Mouse (Mus musculus): Measurements from ENCODE around the gene Gm20388.

The Gm20388 gene

DNA sequence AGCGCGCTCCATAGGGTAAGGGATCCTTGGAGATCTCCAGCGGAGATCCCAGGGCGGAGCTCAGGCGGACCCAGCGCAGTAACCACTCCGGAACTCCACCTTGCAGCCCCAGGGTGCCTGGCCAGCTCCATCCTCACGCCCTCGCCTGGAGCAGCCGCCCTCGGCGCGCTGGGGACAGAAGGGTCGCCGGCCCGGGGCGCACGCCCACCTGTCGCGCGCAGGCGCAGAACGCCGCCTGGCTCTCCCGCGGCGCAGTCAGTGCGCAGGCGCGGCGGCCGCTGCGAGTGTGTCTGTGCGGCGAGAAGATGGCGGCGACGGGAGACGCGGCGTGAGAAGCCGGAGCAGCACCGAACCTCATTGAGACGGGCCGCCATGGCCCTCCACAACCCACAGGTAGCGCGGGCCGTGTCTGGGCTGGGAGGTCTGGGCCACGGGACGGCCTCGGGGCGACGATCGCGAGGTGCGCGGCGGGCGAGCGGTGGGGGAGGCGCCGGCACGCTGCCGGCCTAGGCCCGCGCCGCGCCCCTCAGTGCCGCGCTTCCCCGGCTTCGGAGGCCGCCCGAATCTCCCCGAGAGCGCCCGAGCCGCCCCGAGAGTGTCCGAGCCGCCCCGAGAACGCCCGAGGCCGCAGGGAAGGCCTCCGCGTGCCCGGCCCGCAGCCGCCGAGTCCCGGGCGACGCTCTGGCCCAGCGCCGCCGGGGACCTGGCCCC is at the start of gene Gm20388:
TSS of gene Gm20388 (plus strand) at position 295 of the 711 bp plus-strand sequence.
- DNase-seq, result peak; percentile 94

DNA sequence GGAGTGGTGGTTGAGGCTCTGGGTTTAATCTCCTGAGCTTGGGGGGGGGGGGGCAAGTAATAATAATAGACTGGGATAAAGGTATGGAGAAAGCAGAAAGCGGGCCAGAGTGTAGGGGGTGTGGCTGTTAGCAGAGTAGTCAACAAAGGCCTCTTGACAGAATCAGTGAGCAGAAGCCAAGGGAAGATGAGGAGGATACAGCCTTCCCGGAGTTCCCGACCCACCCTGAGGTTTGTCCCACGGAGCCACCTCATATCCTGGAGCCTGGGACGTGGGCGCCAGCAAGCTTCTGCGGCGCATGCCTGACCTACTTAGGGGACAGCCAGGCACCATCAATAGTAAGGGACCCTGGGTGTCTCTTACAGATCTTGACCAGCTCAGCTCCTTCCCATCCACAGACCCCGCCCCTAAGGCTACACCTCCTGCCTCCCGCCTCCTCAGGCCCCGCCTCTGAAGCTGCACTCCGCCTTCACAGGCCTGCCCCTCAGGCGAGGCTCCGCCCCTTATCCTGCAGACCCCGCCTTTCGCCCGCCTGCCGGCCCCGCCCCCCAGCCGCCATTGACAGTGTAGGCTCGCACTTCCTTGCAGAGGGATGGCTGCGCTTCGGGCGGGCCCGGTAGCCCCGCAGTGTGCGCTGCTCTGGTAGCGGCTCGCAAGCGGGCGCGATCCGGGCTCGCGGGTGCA is 48.8 kb upstream of the Gm20388 start, which contains the start of gene Klhl36:
TSS of gene Klhl36 (plus strand) at position 561 of the 684 bp plus-strand sequence.
- peak; percentile 98 for DNase-seq

- no peak for DNase-seq
These were observed 48.3 kb upstream of the Gm20388 start for GRCm38 (mm10) chr8:119862390-119862734.

GRCm38 (mm10) chr8:119862749-119863148 is 47.9 kb upstream of the Gm20388 start:
- no peak for DNase-seq

- no peak for DNase-seq
These were observed 41.0 kb upstream of the Gm20388 start for GRCm38 (mm10) chr8:119869616-119870015.

GRCm38 (mm10) chr8:119873181-119873580 is 37.5 kb upstream of the Gm20388 start:
- no peak for DNase-seq

- DNase-seq, result no peak
These were observed 29.3 kb upstream of the Gm20388 start for GRCm38 (mm10) chr8:119881301-119881700.

DNA sequence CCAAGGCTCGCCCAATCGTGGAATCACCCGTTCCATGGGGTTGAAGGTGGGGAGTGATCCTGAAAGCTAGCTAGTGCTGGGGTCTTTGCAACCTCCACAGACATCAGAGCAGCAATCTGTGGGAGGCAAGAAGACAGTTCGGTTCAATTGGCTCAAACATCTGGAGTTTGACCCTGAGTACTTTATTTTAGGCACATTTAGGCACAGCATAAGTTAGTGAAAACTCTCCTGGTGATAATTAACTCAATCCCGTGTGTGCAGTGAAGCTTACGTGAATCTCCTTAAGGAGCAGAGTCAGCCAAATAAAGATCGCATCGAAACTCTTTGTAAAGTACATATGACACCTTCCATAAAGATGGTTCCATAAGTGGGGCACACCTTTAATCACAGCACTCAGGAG is 28.7 kb upstream of the Gm20388 start:
- DNase-seq, result no peak

DNA sequence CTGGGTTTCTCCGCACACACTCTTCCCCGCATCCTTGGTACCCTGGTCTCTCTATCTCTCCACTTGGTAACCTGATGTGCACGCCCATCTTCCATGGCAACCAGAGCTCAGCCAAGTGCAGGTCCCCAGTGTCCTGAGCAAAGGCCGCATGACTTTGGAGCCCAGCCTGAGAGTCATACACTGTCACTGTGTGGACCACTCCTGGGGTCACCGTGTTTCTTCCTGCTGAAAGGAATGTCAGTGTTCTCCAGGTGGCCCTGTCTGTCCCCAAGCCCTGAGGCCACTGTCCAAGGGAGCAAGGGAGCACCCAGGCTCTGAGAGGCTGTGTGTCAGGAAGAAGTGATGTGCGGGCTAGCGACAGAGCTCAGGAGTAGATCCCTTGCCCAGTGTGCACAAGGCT is 27.4 kb upstream of the Gm20388 start:
- no peak for DNase-seq

- peak; percentile 17 for DNase-seq
These were observed 25.0 kb upstream of the Gm20388 start for GRCm38 (mm10) chr8:119885612-119886011.

DNA sequence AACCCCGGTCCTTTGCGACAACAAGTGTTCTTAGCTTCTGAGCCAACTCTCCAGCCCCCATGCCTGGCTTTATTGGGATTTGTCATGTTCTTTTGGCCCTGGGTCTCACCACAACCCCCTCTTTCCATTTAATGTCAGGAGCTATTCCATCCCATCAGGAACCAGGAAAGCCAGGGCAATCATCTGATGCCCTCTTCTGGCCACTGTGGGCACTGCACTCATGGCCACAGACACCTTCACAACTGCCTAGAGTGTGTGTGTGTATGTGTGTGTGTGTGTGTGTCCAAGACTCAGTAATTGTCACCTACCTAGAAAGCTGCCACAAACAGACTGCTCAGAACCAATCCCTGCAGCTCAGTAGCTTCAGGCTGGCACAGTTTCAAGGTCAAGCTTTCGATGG is 23.5 kb upstream of the Gm20388 start:
- DNase-seq, result peak; percentile 46

DNA sequence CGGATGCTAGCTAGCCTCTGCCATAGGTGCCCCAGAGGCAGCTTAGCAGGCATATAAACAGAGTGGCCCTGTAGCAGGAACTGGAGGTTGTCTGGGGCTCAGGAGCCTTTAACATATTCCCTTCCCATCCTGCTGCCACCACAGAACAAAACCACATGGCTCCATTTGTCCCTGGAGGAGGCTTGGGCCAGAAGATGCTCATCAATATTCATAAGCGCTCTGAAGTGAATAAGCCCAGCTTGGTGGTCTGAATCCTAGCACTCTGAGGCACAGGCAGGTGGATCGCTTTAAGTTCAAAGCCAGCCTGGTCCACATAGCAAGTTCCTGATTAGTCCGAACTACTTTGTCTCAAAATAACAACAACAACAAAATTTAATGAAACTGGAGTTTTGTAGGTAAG is 22.6 kb upstream of the Gm20388 start:
- DNase-seq, result no peak

DNA sequence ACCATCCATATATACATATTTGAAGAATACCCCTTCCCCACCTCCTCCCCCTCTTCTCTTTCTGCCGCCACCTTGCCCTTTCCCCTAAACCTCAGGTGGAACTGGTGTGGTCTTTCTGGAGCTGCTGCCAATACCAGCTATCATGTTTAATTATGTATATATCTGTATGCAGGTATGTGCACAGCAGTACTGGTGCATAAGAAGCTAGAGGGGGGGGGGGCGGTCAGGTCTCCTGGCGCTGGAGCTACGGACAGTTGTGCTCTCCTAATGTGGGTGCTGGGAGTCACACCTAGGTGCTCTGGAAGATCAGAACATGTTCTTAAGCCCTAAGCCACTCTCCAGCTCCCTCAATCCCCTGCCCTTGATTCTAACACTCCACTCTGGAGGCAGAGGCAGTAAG is 13.6 kb upstream of the Gm20388 start:
- no peak for DNase-seq

GRCm38 (mm10) chr8:119897933-119898332 is 12.7 kb upstream of the Gm20388 start:
- DNase-seq, result no peak

DNA sequence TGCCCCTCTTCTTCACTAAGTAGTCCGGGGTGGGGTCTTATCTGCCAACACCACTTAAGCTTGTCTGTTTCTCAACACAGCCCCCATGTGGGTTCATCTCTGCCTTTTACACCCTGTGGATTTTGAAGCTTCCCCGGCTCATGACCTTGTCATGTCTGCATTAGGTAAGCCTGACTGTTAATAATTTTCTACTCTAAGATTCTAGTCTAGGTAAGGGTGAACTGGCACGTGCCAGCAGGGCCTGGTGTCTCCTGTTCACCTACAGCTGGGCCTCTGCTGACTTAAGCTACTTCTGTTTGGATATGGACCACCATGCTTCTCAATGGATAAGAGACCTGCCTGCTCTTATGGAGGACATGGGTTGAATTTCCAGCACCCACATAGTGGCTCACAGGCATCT is 9.3 kb upstream of the Gm20388 start:
- no peak for DNase-seq

- no peak for DNase-seq
These were observed 8.7 kb upstream of the Gm20388 start for GRCm38 (mm10) chr8:119901952-119902351.

GRCm38 (mm10) chr8:119904323-119904911 is 6.2 kb upstream of the Gm20388 start:
- DNase-seq, result no peak

GRCm38 (mm10) chr8:119909944-119910546 is 596 bp upstream of the Gm20388 start, which contains the start of gene Usp10:
Gene Usp10, plus strand, starts transcription at chr8:119910360.
- no peak for DNase-seq

DNA sequence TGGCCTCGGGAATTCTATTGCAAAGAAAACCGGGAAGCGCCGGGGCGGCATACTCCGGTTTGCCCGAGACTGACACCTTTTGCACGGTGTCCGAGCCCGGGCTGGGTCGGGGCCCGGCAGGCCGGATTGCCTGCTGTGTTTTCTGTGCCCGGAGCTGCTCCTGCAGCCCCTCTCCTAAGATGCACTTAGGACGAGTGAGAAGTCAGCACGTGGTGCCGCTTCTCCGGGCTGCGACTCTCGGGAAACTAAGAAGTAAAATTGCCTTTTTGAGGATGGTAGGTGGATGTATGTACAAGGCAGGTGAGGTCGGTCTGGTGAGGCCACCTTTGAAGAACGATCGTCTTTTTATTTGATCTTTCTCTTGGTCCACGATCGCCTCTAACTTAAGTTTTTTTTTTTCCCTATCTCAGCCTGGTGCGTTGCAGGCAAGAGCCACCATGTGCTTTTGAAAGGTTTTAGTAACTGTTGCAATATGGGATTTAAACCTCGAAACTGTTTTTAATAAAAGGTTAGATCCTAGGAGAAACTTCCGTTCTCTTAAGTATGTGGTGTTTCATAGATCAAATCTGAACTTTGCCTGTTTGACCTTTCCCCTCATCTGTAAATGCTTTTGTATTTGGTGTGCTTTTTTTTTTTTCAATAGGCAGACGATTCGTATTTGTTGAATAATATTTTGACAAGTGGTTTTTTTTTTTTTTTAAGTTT is 769 bp downstream of the Gm20388 start:
- DNase-seq, result no peak

GRCm38 (mm10) chr8:119912643-119913042 is 2.0 kb downstream of the Gm20388 start:
- DNase-seq, result no peak

- DNase-seq, result no peak
These were observed 2.5 kb downstream of the Gm20388 start for GRCm38 (mm10) chr8:119913181-119913580.

- DNase-seq, result no peak
These were observed 3.5 kb downstream of the Gm20388 start for GRCm38 (mm10) chr8:119914161-119914560.

GRCm38 (mm10) chr8:119915298-119915697 is 4.7 kb downstream of the Gm20388 start:
- DNase-seq, result no peak
